In the genomic region with DNA sequence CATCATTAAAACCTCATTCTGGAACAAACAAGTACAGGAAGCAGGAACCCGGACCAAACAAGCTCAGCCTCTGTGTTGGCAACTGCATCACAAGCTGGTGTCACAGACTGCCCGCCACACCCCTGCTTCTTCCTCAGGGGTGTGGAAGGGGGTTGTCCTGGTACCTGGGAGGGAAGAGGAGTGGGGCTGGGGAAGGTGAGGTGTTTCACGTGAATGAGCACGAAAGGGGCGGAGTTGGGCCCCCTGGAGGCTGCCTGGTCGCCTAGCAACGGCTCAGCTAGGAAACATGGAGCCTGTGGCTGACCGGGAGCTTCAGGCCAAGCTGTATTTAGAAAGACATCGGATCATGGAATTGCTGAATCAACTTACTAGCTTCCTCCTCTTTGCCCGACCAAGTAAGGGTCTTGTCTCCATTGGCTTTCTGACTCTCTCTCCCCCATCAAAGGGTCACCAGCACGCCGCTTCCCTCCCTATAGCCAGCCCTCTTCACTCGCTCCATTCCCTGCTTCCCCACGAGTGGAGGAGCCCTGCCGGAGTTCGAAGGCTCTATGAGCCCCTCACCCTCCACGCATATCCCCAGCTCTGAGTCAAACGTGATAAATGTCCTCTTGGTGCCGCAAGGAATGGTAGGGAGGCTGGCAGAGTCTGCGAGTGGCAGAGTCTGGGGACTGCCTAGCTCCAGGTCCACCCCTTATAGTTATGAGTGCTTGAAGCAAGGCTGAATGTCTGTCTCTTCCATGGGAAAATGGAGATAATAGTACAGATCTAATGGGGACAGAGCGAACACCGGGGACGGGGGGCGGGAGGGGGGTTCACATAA, we compare ENCODE assay signal across 8 mouse cellular contexts. TPM values are rescaled to one million over a fixed set of nuclear protein-coding genes. Genes with fewer than 3 reads are reported as not detected.
DNase-seq lines count a peak whose midpoint lies in the region; ATAC-seq and TF ChIP-seq lines count a peak whose summit lies in the region.

Gene Efcab10, plus strand, starts transcription at position 51 of the 820 bp plus-strand sequence.

- no peaks in the 10 kb centered on the region for H3K9me3 ChIP-seq in forebrain, embryonic 11.5 days (ENCODE audit: control insufficient read depth, low read length)
- H3K9me3 ChIP-seq in limb, embryonic 11.5 days (ENCODE audit: control insufficient read depth, low read length): no peaks in the 10 kb centered on the region

- no peaks in the 10 kb centered on the region for H3K36me3 ChIP-seq in forebrain, embryonic 11.5 days (ENCODE audit: control insufficient read depth, insufficient read depth, low read length)
- no peaks in the 10 kb centered on the region for H3K36me3 ChIP-seq in limb, embryonic 11.5 days (ENCODE audit: control insufficient read depth, insufficient read depth, low read length)

- no peak within 1 kb of the TSS for H3K4me3 ChIP-seq in lung, adult 2 months (replicated peaks; ENCODE audit: extremely low read depth, low read depth, low read length)
- peak within 1 kb of the TSS; percentile 26 for H3K4me3 ChIP-seq in forebrain, embryonic 11.5 days (ENCODE audit: low read depth, low read length)
- H3K4me3 ChIP-seq in limb, embryonic 11.5 days (ENCODE audit: low read depth, low read length): peak within 1 kb of the TSS; percentile 28

- H3K4me1 ChIP-seq in lung, adult 2 months (ENCODE audit: control insufficient read depth, insufficient read depth, low read length): peaks cover 2% of the 10 kb centered on the region; the same call in 1 of the 2 replicates
- H3K4me1 ChIP-seq in forebrain, embryonic 11.5 days (replicated peaks; ENCODE audit: control insufficient read depth, insufficient read depth, low read length): no peaks in the 10 kb centered on the region
- H3K4me1 ChIP-seq in limb, embryonic 11.5 days (ENCODE audit: control insufficient read depth, insufficient read depth, low read length): 0 out of 2 replicates have a peak, but pooled peaks cover 2% of the 10 kb centered on the region

- peak within 1 kb of the TSS; percentile 55 for H3K4me2 ChIP-seq in forebrain, embryonic 11.5 days (ENCODE audit: low read depth, low read length, severe bottlenecking)
- H3K4me2 ChIP-seq in limb, embryonic 11.5 days (ENCODE audit: low read depth, severe bottlenecking): peak within 1 kb of the TSS; percentile 62

- 21% methylated on average over 24 of the region's 24 CpGs for WGBS in lung, adult 2 months
- 9% methylated on average over 24 of the region's 24 CpGs for WGBS in forebrain, embryonic 11.5 days
- WGBS in limb, embryonic 11.5 days: 10% methylated on average over 24 of the region's 24 CpGs

- no peak for TF ChIP-seq CTCF in lung, adult 2 months (IDR thresholded peaks at IDR 0.05; ENCODE audit: insufficient read depth, low read length)

- TF ChIP-seq POLR2A in lung, adult 2 months (IDR thresholded peaks at IDR 0.05; ENCODE audit: borderline replicate concordance, extremely low read depth, low read depth, low read length): no peak

- H3K9ac ChIP-seq in forebrain, embryonic 11.5 days (ENCODE audit: low read length): peak within 1 kb of the TSS; percentile 23; the same call in 1 of the 2 replicates
- H3K9ac ChIP-seq in limb, embryonic 11.5 days (ENCODE audit: low read length): peak within 1 kb of the TSS; percentile 54

- peak; percentile 19 to 41 for DNase-seq in lung, adult 18-20 months
- DNase-seq in lung, adult 2 months: no peak
- DNase-seq in forebrain, embryonic 11.5 days (ENCODE audit: low spot score): peak; percentile 74
- peak; percentile 17 for DNase-seq in kidney, adult 18-20 months
- DNase-seq in limb, embryonic 11.5 days (ENCODE audit: low spot score): peak; percentile 67
- DNase-seq in ovary, postnatal 36 days (ENCODE audit: low spot score): peak; percentile 58
- no peak for DNase-seq in spleen, postnatal 10 days (ENCODE audit: low spot score in 2 of 2)
- no peak for DNase-seq in urinary bladder, adult 2 months (ENCODE audit: low spot score)

- no peak within 1 kb of the TSS for H3K27ac ChIP-seq in forebrain, embryonic 11.5 days (ENCODE audit: low read depth, low read length)
- H3K27ac ChIP-seq in limb, embryonic 11.5 days (replicated peaks; ENCODE audit: low read depth, low read length): no peak within 1 kb of the TSS

- peak; percentile 75 for ATAC-seq in forebrain, embryonic 11.5 days (replicated peaks; ENCODE audit: low FRiP score)
- ATAC-seq in limb, embryonic 11.5 days (ENCODE audit: insufficient number of reproducible peaks, low FRiP score, low TSS enrichment, low read depth): no peak

- H3K27me3 ChIP-seq in forebrain, embryonic 11.5 days (ENCODE audit: control insufficient read depth, insufficient read depth, low read length): no peaks in the 10 kb centered on the region
- H3K27me3 ChIP-seq in limb, embryonic 11.5 days (ENCODE audit: control insufficient read depth, insufficient read depth, low read length): no peaks in the 10 kb centered on the region

RNA-seq across cellular contexts. Expression of gene Efcab10, which starts in this region (rescaled TPM):
- 1.6 TPM in 2 replicates for polyA plus RNA-seq in lung, adult 2 months (2012; rRNA removed)
- 0.49 TPM in 1 of 2 replicates, not detected in the other for polyA plus RNA-seq in forebrain, embryonic 11.5 days (2014; fragmentation: Nextera tagmentation; extraction: Ambion mirVana)
- 0.50 and 0.79 TPM in 2 replicates for polyA plus RNA-seq in limb, embryonic 11.5 days (2014; fragmentation: Nextera tagmentation; extraction: Ambion mirVana)
- not detected in 2 replicates for polyA plus RNA-seq in urinary bladder, adult 2 months (2012; rRNA removed)

Comparison
In these comparisons a context has a peak if more than half of its experiments do, and no peak if none do; other contexts are left out.
1. DNase-seq: peak in lung, adult 18-20 months (2 of 2), kidney, adult 18-20 months (single experiment) and ovary, postnatal 36 days (single experiment); none in lung, adult 2 months (single experiment), spleen, postnatal 10 days (0 of 2) and urinary bladder, adult 2 months (single experiment).
2. Peak in DNase-seq, ATAC-seq, H3K4me3 ChIP-seq, H3K9ac ChIP-seq and H3K4me2 ChIP-seq in forebrain, embryonic 11.5 days; RNA of the gene not detected or under 1 TPM.
3. Peak in DNase-seq, H3K4me3 ChIP-seq, H3K9ac ChIP-seq and H3K4me2 ChIP-seq in limb, embryonic 11.5 days; RNA of the gene not detected or under 1 TPM.